Mouse (Mus musculus) lung, postnatal 0 days (tissue): ENCODE measurements around the gene Tm4sf20.

Experiments used
- CTCF ChIP-seq: IDR thresholded peaks from 2 replicates; pipeline ENCODE4 v1.5.1; 2016; ENCODE audit warnings: antibody characterized with exemption, mild to moderate bottlenecking
- EP300 ChIP-seq: IDR thresholded peaks from 2 replicates; pipeline ENCODE4 v1.6.1; 2016; ENCODE audit warnings: antibody characterized with exemption, mild to moderate bottlenecking, control low read depth

DNA sequence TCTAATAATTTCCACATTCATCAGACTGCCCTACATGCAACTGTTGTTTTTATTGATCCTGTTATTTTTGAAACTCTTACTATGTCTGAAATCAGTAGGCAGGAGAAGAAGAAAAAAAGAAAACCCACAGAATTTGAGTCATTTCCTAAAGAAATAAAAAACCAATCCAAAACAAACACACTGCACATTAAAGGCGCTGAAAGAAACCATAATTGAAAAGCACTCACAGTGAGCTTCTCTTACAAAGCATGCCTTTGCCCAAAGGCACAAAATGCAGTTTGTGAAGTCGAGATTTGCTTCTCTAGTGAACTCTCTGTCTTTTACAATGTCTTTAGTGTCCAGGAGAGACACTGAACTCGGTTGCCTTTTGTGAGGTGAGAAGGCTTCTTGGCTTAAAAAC, 40.3 kb upstream of the Tm4sf20 start:
- TF ChIP-seq CTCF: no peak
- no peak for TF ChIP-seq EP300
